Mouse (Mus musculus) hindbrain, postnatal 0 days (tissue): ENCODE measurements around the gene Ptms. TPM values are rescaled to one million over a fixed set of nuclear protein-coding genes. Genes with fewer than 3 reads are reported as not detected.

Experiments
- ATAC-seq: fragments of 200-750 bp; cut with Nextera tagmentation; 2 replicates; pipeline ENCODE4 v1.8.0; 2017; ENCODE audit warnings: mild to moderate bottlenecking, moderate TSS enrichment, moderate library complexity
- DNase-seq: peaks from one replicate; pipeline ENCODE4 v3.0.0-alpha.2; 2015; ENCODE audit warnings: low spot score
- H3K27ac ChIP-seq: fragments of 300-500 bp; sonication (generic); 2 replicates; pipeline ENCODE4 v1.5.1; 2014; ENCODE audit warnings: mild to moderate bottlenecking
- H3K27me3 ChIP-seq: fragments of 300-500 bp; sonication (generic); 2 replicates; pipeline ENCODE4 v1.6.1; 2014; ENCODE audit warnings: low read length, mixed read lengths; ENCODE audit not compliant: insufficient read depth
- H3K36me3 ChIP-seq: fragments of 300-500 bp; sonication (generic); 2 replicates; pipeline ENCODE4 v1.6.1; 2014; ENCODE audit warnings: low read length, mixed read lengths; ENCODE audit not compliant: insufficient read depth
- H3K4me1 ChIP-seq: fragments of 300-500 bp; sonication (generic); 2 replicates; pipeline ENCODE4 v1.6.1; 2014; ENCODE audit warnings: antibody characterized with exemption, low read length, mixed read lengths; ENCODE audit not compliant: insufficient read depth
- H3K4me2 ChIP-seq: fragments of 300-500 bp; sonication (generic); 2 replicates; pipeline ENCODE4 v1.6.1; 2014; ENCODE audit warnings: low read depth, mild to moderate bottlenecking, low read length, moderate library complexity, mixed read lengths
- H3K4me3 ChIP-seq: fragments of 300-500 bp; sonication (generic); 2 replicates; pipeline ENCODE4 v1.5.1; 2014; ENCODE audit warnings: low read length
- H3K9ac ChIP-seq: fragments of 300-500 bp; sonication (generic); replicated peaks from 2 replicates; pipeline ENCODE4 v1.6.1; 2014; ENCODE audit warnings: mild to moderate bottlenecking, low read length, moderate library complexity, mixed read lengths
- H3K9me3 ChIP-seq: fragments of 300-500 bp; sonication (generic); 2 replicates; pipeline ENCODE4 v1.6.1; 2016; ENCODE audit warnings: low read length, mixed read lengths
- CTCF ChIP-seq: IDR thresholded peaks from 2 replicates; pipeline ENCODE4 v1.5.1; 2016; ENCODE audit warnings: antibody characterized with exemption, control low read depth, low read depth
- WGBS: fragments of 180-500 bp; shearing (Covaris S2); extraction: QIAGEN DNeasy Blood & Tissue Kit; methylation state at CpG from one replicate; pipeline ENCODE4 v1.1.7; 2014; 5-methylcytosine and 5-hydroxymethylcytosine counted together
- polyA plus RNA-seq: library from polyadenylated mRNA; unstranded; fragments of >200 nt; fragmentation: Nextera tagmentation; extraction: Ambion mirVana; gene quantifications from 2 replicates; pipeline ENCODE4 v1.2.1, GENCODE M21; 2015
- total RNA-seq: library from RNA; depleted of rRNA; stranded (reverse); fragments of >200 nt; gene quantifications from 2 replicates; pipeline ENCODE4 v1.2.3, GENCODE M21; 2014

Gene Ptms
- total and polyA plus RNA-seq, 2 experiments from 2014 or later, result 767 to 1,024 TPM

GRCm38 (mm10) chr6:124930754-124931524, 11.0 kb upstream of the Ptms start, which contains the start of gene Mlf2:
TSS of gene Mlf2 (plus strand) at chr6:124931386.
- no peaks in the 10 kb centered on the region for H3K9me3 ChIP-seq
- DNase-seq, result peak; percentile 99
- H3K4me1 ChIP-seq, result peaks cover 5% of the 10 kb centered on the region; the same call in 1 of the 2 replicates
- peak; percentile 94 for ATAC-seq
- under 1% methylated on average over 47 of the region's 64 CpGs for WGBS
- H3K4me2 ChIP-seq, result peak within 1 kb of the TSS; percentile 89
- TF ChIP-seq CTCF, result peak; percentile 99
- H3K27me3 ChIP-seq, result no peaks in the 10 kb centered on the region
- H3K9ac ChIP-seq, result peak within 1 kb of the TSS; percentile 96
- peak within 1 kb of the TSS; percentile 99 for H3K27ac ChIP-seq
- peaks cover 21% of the 10 kb centered on the region for H3K36me3 ChIP-seq
- peak within 1 kb of the TSS; percentile 92 for H3K4me3 ChIP-seq

GRCm38 (mm10) chr6:124930231-124930630, 10.3 kb upstream of the Ptms start:
- no peak for DNase-seq
- TF ChIP-seq CTCF, result no peak
- peak overlapping the region; percentile 89 for H3K4me2 ChIP-seq
- no peak overlapping the region for H3K9ac ChIP-seq
- no peaks in the 10 kb centered on the region for H3K9me3 ChIP-seq
- peaks cover 14% of the 10 kb centered on the region for H3K36me3 ChIP-seq
- peak overlapping the region; percentile 99 for H3K27ac ChIP-seq
- no peak for ATAC-seq
- H3K4me3 ChIP-seq, result peak overlapping the region; percentile 92
- no peaks in the 10 kb centered on the region for H3K27me3 ChIP-seq
- peaks cover 5% of the 10 kb centered on the region; the same call in 1 of the 2 replicates for H3K4me1 ChIP-seq
- 33% methylated on average over 1 of the region's 1 CpGs for WGBS

- no peaks in the 10 kb centered on the region for H3K4me1 ChIP-seq
- WGBS, result 41% methylated on average over 5 of the region's 5 CpGs
- no peak overlapping the region for H3K9ac ChIP-seq
- no peaks in the 10 kb centered on the region for H3K36me3 ChIP-seq
- DNase-seq (no peak), ATAC-seq (no peak)
- TF ChIP-seq CTCF, result no peak
- H3K27ac ChIP-seq, result no peak overlapping the region
- no peak overlapping the region for H3K4me2 ChIP-seq
- no peak overlapping the region for H3K4me3 ChIP-seq
- no peaks in the 10 kb centered on the region for H3K27me3 ChIP-seq
- no peaks in the 10 kb centered on the region for H3K9me3 ChIP-seq
Measured at GRCm38 (mm10) chr6:124925941-124926340, 6.0 kb upstream of the Ptms start.

- H3K4me1 ChIP-seq, result peaks cover 6% of the 10 kb centered on the region
- no peak overlapping the region for H3K27ac ChIP-seq
- no peak overlapping the region for H3K4me2 ChIP-seq
- H3K36me3 ChIP-seq, result no peaks in the 10 kb centered on the region
- 50% methylated on average over 12 of the region's 12 CpGs for WGBS
- H3K9ac ChIP-seq, result no peak overlapping the region
- TF ChIP-seq CTCF, result peak; percentile 13; the same call in 1 of the 2 replicates
- DNase-seq (no peak), ATAC-seq (no peak)
- no peaks in the 10 kb centered on the region for H3K27me3 ChIP-seq
- H3K9me3 ChIP-seq, result no peaks in the 10 kb centered on the region
- H3K4me3 ChIP-seq, result no peak overlapping the region
Measured at GRCm38 (mm10) chr6:124925173-124925793, 5.4 kb upstream of the Ptms start.

- Histone ChIP-seq H3K27ac (peak overlapping the region; percentile 100; the same call in 1 of the 2 replicates), H3K4me1 (peaks cover 18% of the 10 kb centered on the region), H3K9me3 (no peaks in the 10 kb centered on the region), H3K27me3 (no peaks in the 10 kb centered on the region), H3K4me3 (no peak overlapping the region), H3K9ac (no peak overlapping the region), H3K4me2 (no peak overlapping the region), H3K36me3 (no peaks in the 10 kb centered on the region)
- 56% methylated on average over 4 of the region's 4 CpGs for WGBS
- DNase-seq (no peak), ATAC-seq (no peak)
- TF ChIP-seq CTCF, result no peak
Measured at GRCm38 (mm10) chr6:124921539-124921938, 1.6 kb upstream of the Ptms start.

GRCm38 (mm10) chr6:124920318-124921085, 599 bp upstream of the Ptms start:
- Histone ChIP-seq H3K4me3 (peak overlapping the region; percentile 27), H3K36me3 (no peaks in the 10 kb centered on the region), H3K4me1 (peaks cover 25% of the 10 kb centered on the region), H3K9ac (peak overlapping the region; percentile 46), H3K27me3 (no peaks in the 10 kb centered on the region), H3K9me3 (no peaks in the 10 kb centered on the region), H3K4me2 (peak overlapping the region; percentile 98), H3K27ac (peak overlapping the region; percentile 100)
- no peak for TF ChIP-seq CTCF
- 22% methylated on average over 9 of the region's 9 CpGs for WGBS
- ATAC-seq (no peak), DNase-seq (no peak)
